Mouse (Mus musculus): Measurements from ENCODE around the gene Krtap4-13.
"Not testable (repeated sequence)": the region's sequence is repeated elsewhere in the genome, so short reads cannot be mapped to it uniquely, and the experiment has no call there.

DNA sequence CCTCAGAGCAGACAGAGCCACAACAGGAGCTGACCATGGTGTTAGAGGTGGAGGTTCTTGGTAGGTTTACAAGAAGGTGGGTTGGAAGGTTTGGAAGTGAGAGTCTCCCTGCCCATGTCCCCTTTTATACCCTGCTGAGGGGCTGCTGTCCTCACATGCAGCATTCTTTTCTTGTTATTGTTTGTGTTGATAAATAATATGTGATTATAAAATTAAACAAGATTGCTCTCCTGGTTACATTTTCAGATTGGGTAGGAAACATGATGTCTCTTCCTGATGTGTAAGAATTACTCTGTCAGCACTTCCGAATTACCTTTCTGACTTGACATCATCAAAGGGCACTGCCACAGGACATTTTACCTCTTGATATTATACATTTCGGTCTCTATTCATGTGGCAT lies 5.9 kb upstream of the Krtap4-13 start, which contains the start of gene Gm11564:
- not testable (repeated sequence) for TF ChIP-seq CTCF (IDR thresholded peaks at IDR 0.05; ENCODE audit: low read depth, low read length); POLR2A (IDR thresholded peaks at IDR 0.05; ENCODE audit: extremely low read depth, insufficient read depth, low read length)

Measured in liver, adult 2 months (tissue).